Mouse (Mus musculus) neutrophil, adult 5-6 weeks (primary cell): ENCODE measurements around the gene Fam107b. TPM values are rescaled to one million over a fixed set of nuclear protein-coding genes. Genes with fewer than 3 reads are reported as not detected.

ENCODE experiments used
- ATAC-seq: fragments of 151-379, 151-347 bp; 2 replicates; pipeline ENCODE4 v1.8.0; 2017; ENCODE audit warnings: mild to moderate bottlenecking, moderate TSS enrichment; ENCODE audit not compliant: insufficient number of reproducible peaks, poor library complexity, low FRiP score, severe bottlenecking; ENCODE audit errors: extremely low read depth
- total RNA-seq: library from RNA; stranded (forward); fragments of 200-1000 nt; gene quantifications from 2 replicates; pipeline ENCODE4 v1.2.3, GENCODE M21; 2017

Gene Fam107b
- total RNA-seq, 1 experiment from 2014 or later: 533 TPM

DNA sequence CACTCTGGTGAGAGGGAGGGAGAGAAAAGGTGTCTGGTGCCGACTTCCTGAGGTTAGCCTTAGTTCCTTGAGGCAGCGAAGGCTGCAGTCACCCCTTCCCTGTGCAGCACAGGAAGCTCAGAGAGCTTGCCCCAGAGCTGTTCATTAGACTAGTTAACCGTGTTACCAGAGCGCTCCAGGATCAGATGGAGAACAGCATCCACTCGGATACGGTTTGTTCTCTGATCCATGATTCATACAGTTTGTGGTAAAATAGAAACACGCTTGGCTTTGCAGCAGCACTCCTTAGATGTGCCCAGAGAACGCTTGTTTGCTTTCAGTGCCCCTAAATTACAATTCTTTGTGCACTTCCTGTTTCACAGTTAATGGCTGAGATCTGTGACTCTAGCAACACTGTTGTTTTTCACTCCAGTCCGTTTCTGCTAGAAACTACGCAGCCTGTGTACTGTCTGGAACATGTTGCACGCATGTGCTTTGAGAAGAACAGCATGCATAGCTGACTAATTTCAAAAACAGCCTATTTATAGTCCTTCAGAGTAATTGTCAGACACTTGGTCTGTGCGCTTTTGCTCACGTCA lies 156.3 kb downstream of the Fam107b start:
- peak; percentile 53 for ATAC-seq

DNA sequence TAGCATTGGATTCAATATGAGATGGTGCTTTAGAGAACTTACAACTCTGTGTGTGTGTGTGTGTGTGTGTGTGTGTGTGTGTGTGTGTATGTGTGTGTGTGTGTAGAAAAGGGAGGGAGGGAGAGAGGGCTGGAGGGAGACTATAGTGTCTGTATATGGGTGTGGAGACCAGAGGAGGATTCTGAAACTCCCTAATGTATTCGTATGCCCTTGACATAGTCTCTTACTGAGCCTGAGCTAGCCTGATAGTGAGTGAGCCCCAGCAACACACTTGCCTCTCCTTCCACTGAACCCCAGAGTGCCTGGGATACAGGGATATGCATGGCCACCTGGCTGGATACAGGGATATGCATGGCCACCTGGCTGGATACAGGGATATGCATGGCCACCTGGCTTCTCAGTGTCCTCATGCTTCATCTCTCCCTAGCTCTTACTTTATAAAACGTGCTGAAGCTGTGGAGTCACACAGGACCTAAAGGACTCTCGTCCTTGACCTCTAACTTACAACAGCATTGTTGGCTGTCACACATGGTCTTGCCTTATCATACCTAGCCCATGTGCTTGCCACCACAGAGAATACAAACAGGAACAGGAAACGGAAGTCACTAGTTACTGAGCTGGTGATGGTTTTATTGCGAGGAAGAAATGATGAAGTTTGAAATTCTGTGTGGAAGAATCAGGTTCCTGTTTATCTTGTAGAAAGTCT lies 157.1 kb downstream of the Fam107b start:
- peak; percentile 30 for ATAC-seq

DNA sequence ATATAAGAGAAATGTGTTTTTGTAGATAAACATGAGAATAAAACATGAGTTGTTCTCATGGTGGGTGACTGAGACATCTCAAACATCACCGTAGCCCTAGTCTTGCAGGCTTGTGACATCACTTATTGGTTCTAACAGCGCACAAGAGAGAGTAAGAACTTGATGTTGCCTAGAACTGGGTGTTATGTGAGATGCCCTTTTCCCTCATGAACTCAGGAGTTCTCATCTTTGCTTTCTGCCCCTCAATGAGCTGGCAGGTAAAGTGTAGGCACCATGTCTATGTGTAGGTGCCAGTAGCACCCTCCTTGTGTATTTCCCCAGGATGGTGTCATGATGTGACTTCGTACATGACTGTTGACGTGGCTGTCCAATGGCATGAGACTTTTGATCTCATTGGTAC lies 157.8 kb downstream of the Fam107b start:
- no peak for ATAC-seq

DNA sequence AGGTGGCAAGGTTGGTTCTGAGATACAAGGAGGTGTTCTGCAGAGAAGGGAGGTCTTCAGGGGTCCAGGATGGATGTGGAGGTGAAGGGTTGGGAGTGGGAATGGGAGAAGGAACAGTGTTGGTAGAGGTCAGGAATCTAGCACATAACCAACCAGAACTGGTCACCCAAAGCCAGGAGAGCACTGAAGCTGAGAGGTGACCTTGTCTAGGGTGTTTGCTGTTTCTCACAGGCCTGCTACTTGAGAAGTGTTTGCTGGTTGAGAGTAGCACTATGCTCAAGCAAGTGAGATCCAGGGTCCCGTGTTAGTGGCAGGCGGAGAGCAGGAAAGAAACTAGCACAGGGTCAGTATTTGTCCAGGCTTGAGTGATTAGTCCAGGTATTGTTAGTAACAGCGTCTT lies 159.3 kb downstream of the Fam107b start:
- ATAC-seq: no peak

DNA sequence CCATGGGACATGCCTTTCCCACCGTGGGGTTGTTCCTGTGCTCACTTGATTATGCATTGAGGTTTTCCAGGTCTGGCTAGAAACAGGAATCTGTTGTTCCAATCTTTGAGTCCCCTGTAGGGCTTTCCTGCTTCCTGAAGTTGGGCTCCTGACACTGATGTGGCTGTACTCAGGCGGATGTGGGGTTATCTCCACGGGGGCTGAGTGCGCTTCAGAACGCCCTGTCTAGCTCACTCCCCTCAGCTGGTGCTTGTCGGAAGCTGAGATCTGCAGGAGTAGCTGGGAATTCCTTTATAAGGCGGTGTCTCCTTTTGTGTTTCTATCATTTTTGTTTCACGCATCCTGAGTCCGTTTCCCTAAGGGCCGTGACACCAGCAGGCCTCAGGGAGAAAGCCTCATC lies 160.5 kb downstream of the Fam107b start:
- no peak for ATAC-seq

DNA sequence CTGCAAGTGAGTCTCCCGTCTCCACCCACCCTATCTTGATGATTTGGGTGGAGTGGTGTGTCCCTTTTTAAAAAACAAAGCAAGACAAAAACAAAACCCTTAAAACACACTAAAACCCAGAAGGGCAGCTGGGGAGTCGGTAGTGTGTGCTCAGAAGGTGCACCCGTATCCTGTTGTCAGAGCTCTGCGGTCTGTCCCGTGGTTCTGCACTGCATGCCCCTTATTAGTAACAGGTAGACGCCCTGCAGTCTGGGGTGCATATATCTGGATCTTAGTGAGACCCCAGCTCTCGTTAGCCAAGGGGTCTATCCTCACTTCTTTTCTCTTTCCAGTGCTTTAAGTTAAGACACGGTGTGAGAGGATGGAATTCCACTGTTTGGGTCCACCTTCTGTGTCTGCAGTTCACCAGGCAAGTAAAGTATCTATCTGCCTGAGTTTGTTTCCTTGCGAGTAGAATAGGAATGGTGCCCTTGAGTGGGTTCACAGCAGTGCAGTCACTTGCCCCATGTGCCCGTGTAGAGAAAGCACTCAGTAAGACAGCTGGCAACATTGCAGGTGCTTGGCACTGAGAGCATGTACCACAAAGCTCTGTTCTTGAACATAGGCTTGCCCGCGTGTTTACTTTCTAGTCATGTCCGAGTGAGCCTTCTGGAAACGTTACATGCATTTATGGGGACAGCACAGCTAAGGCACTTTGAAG lies 161.2 kb downstream of the Fam107b start:
- peak; percentile 37 for ATAC-seq

DNA sequence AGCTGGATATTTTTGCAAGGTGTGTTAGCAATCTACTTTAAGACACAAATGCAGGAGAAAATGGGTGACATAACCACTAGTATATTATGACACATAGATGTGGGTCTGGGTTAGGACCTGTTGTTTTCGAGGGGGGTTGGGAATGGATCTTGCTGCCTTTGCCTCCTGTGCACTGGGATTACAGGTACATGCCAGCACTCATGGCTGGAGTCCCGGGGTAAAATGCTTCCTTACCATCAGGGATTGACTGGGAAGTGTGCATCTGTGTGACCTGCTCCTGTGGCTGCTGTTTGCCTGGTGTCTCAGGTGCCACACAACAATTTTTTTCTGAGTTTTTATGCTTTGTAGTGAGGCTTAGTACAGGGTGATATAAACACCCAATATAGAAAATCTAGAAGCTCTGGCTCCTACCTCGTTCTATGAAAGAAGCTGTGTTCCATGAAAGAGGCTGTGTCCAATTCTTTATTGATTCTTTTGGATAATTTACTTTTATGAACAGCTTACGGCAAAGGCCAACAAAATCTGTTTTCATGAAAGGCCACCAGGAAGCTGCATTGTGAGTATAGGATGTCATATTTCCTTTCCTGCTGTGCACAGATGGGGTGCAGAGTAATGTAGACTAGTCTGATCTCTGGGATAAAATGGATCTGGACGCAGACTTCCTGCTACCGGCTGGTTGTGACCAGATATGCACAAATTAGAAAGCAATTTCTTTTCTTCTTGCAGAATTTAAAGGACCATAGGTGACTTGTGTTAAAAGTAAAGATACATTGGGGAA lies 167.8 kb downstream of the Fam107b start:
- no peak for ATAC-seq

DNA sequence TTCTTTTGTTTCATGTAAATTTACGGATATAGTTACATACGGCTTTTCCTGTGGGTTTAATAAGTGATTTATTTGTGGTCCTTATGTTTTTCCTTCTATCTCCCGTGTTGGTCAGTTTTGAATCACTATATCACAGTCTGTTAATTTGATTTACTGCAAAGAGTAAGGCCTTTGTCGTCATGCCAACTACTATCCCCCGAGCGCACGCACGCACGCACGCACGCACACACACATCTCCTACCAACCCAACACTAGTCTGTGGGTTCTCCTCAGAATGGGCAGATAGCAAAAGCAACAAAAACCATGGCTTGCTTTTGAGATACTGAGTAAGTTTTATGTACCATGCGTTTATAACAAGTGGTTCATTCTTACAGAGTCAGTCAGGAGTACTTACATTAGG lies 168.4 kb downstream of the Fam107b start:
- no peak for ATAC-seq

DNA sequence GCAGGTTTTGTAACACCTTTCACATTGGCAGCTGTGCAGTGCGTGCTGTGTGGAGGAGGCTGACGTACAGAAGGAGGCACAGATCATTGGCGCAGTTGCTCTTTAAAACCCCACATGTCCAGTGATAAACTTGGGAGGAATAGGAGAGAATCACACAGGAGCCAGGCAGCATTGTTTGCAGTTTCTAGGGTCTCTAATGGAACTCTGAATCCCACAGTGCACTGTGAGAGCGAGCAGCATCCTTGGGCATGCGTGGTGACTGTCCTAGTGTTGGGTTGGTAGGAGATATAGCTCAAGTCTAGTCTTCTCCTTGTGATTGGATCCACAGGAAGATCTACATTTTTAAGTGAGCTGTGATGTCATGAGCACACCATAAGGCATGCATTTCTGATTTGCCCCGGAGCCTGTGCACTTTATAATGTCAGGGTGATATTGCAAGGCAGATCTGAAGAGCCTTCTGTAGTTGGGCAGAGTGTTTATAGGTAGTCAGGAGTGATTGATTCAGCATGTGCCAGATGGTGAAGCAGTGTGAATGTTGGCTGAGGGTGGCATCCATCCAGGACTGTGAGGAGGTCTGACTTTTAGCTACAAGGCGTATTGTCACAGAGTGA lies 169.2 kb downstream of the Fam107b start:
- ATAC-seq: no peak

DNA sequence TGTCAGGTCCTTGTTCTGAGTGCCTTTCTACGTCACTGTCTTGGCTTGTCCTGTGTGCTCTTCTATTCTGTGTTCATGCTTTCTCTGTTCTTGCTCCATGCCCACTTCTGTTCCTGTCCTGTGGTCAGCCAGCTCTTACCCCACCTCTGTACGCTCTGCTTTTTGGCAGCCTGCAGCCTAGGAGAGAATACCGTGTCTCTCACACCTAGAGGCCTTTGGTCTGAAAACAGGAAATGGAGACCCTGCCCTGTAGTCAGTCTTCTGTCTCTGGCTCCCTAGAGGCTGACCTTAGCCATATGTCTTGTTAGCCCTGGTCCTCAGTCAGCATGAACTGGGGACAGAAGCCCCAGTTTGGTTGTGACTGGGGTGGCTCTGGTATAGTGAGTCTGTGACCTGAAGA lies 170.0 kb downstream of the Fam107b start:
- peak; percentile 27; the same call in 1 of the 2 replicates for ATAC-seq

DNA sequence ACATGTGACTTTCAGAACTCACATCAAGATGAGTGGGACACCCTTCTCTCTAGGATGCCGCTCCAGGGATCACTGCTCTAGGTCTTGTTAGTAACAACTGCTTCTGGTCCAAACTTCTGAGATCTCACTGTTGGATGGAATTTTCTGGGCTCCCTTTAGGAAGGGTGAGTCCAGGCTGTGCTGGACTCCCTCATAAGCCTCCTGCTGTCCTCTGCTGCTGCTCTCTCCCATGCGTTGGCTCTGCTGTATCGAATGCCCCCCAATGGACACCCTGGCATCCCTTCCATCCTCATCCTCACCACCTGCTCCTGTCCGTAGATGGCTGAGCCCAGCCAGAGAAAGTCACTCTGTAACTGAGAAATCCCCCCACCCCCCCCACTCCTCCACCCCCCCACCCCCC lies 170.4 kb downstream of the Fam107b start:
- ATAC-seq: no peak

DNA sequence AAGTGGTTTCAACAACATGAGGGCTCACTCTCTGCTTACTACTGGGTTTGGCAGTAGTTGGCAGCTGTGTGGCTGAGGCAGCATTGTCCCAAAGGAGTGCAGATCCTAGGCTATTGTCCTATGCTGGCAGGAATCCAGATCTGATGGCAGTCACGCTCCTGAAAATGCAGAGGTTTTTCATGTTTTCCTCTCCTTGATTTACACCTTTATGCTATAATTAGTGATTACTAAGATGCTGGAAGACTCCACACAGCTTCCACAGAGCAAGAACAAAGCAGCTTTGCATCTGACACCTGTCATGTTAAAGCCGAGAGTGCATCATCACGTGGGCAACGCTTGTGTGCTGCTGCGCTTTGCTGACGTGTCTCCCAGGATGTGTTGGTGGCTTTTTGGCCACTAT lies 172.2 kb downstream of the Fam107b start:
- no peak for ATAC-seq

DNA sequence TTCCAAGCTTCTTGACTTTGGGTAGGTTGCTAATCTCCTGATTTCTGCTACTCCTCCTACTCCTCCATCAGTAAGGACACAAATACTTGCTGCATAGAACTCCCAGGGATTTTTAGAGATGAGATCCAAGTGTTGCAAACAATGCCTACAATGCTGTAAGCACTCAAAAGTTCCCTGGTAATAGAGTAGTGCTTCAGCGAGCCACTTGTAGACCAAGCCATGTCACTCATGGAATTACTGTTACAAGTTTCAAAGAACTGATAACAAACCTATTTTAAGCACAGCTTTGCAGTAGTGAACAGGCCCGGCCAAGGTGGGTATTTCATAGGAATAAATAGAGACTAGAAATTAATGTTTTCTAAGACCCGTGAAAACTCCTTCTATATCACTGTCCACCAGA lies 174.8 kb downstream of the Fam107b start:
- no peak for ATAC-seq

DNA sequence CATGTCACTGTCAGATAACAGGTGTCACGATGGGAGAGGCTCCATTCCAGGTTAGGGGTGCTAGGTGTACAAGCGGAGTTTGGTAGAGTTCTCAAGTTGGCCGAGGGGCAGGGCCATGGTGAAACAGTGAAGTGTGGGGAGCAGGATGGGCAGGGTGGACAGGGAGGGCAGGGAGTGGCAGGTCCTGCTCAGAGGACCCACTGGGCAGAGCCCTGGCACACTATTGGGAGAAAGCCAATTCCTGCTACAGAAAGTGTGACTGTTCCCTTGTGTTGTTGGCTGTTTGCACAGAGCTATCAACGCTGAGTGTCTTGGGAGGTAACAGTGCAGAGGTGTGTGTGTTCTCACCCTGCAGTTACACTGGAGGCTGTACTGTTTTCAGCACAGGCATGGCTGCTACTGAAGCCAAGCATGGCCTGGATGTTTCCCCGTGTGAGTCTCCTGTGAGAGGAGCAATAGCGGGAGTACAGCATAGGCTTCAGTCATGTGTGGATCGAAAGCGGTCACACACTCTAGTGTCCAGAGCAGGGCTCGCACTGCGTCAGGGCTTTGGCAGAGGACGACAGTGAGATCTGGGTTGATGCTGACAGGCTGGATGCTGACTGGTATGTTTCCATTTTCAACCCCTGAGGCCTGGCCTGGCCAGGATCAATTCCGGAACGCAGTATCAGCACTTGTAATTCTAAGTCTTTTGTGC lies 175.8 kb downstream of the Fam107b start:
- ATAC-seq: no peak

DNA sequence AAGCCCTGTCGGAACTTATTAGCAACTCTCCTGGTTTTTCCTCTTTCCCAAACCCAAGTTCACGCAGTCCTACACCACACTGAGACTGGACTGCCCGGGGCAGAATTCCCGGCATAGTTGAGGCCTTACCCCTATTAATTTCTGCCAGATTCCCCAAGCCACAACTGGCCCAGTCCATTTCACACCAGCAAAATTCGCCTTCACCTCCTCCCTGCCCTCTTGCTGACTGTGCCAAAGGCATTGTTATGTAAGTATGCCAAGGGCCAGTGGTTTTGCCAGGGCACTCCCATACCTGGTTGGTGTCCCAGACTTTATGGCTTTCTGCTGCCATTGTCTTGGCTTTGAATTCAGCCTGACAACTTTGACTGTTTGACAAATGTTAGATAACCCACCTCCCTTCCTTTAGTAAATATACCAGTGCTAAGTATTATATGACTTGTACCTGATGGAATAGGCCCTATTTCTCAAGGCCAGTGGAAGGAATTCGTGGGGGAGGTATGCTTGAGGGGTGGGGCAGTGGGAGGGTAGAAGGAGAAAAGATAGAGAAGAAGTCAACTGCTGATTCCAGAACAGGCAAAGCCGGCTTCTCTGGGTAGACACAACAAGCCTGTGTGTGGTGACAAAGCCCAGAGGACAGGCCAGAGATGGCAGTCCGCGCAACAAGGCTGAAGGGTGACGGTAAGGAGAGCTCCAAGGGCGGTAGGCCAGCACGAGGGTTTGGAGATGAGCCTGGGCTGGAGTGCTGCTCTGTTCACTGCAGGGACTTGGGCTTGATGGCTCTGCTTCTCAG lies 178.6 kb downstream of the Fam107b start:
- ATAC-seq: no peak

DNA sequence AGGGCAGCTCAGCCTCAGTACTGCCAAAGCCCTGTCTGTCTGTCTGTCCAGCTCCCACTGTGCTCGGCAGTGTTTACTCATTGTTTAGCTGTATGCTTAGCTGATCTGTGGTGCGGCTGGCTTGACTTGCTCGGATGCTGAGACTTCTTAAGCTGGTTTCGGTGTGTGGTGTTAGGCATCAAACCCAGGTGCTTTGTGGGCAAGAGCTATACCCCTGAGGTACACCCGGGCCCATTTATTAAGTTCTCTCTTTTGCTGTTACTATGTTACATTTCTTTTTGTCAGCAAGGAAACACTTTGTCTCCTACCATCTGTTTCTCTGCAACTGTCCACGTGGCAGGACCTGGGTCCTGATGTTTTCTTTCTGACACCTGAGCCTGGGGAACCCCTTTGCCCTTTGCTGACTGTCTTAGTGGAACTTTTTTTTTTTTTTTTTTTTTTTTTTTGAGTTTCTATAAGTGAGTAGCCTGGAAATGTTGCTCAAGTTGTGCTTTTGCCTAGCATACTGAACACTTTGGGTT lies 179.3 kb downstream of the Fam107b start:
- ATAC-seq: peak; percentile 27; the same call in 1 of the 2 replicates

DNA sequence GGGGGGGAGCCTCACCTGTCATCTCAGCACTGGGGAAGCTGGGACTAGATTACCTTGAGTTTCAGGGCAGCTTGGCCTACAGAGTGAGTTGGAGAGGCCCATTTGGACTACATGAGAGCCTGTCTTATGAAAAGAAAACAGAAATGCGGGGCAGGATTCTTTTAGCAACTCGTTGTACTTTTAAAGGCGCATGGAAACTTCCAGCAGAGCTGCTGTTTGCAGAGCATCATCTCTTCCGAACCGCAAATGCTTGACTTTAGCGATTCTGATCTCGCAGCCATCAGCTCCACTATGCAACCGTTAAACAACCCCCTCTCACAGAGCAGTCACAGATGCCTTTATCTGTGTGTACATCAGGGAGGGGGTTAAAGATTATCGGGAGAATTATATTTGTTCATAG lies 179.8 kb downstream of the Fam107b start:
- ATAC-seq: no peak

DNA sequence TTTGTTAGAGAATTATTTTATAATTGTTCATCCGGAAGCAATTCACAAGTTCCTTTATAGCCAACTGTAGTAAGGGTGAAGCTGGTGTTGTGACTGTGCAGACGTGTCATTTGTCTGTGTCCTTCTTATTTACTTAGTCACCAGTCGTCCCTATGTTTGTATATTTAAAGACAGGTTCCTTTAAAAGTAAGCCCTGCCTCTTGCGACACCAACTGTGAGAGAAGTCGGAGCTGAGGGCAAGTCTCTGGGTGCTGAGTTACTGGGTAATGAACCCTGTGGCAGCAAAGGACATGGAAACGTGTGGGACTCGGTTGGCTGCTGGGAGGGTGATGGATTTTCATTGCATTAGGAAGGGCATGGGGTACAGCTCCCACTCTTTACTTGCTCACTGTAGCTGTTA lies 182.1 kb downstream of the Fam107b start:
- peak; percentile 38; the same call in 1 of the 2 replicates for ATAC-seq
